Mouse (Mus musculus) forebrain, embryonic 13.5 days (tissue): ENCODE measurements around the gene Mto1. TPM values are rescaled to one million over a fixed set of nuclear protein-coding genes. Genes with fewer than 3 reads are reported as not detected.
"Not testable (repeated sequence)": the region's sequence is repeated elsewhere in the genome, so short reads cannot be mapped to it uniquely, and the experiment has no call there.

Experiments used
- ATAC-seq: fragments of 200-750 bp; cut with Nextera tagmentation; 2 replicates; pipeline ENCODE4 v1.8.0; 2017
- H3K27ac ChIP-seq: fragments of 300-500 bp; sonication (generic); 2 replicates; pipeline ENCODE4 v1.5.1; 2015; ENCODE audit warnings: inconsistent platforms, mild to moderate bottlenecking, moderate library complexity
- H3K27me3 ChIP-seq: fragments of 300-500 bp; sonication (generic); 2 replicates; pipeline ENCODE4 v1.6.1; 2015; ENCODE audit warnings: mild to moderate bottlenecking, inconsistent platforms
- H3K36me3 ChIP-seq: fragments of 300-500 bp; sonication (generic); 2 replicates; pipeline ENCODE4 v1.6.1; 2015; ENCODE audit warnings: mild to moderate bottlenecking, inconsistent platforms; ENCODE audit not compliant: poor library complexity, severe bottlenecking
- H3K4me1 ChIP-seq: fragments of 300-500 bp; sonication (generic); 2 replicates; pipeline ENCODE4 v1.6.1; 2015; ENCODE audit warnings: inconsistent platforms
- H3K4me2 ChIP-seq: fragments of 300-500 bp; sonication (generic); 2 replicates; pipeline ENCODE4 v1.6.1; 2015; ENCODE audit warnings: inconsistent platforms, mild to moderate bottlenecking, moderate library complexity
- H3K4me3 ChIP-seq: fragments of 300-500 bp; sonication (generic); 2 replicates; pipeline ENCODE4 v1.5.1; 2015; ENCODE audit warnings: mild to moderate bottlenecking, inconsistent platforms
- H3K9ac ChIP-seq: fragments of 300-500 bp; sonication (generic); 2 replicates; pipeline ENCODE4 v1.6.1; 2015; ENCODE audit warnings: mild to moderate bottlenecking, inconsistent platforms
- H3K9me3 ChIP-seq: fragments of 300-500 bp; sonication (generic); replicated peaks from 2 replicates; pipeline ENCODE4 v1.6.1; 2016; ENCODE audit warnings: inconsistent platforms
- WGBS: fragments of 180-500 bp; shearing (Covaris S2); methylation state at CpG from one replicate; pipeline ENCODE4 v1.1.7; 2015; 5-methylcytosine and 5-hydroxymethylcytosine counted together
- microRNA-seq: library from miRNA; unstranded; fragments of <30 nt; microRNA quantifications from one replicate; pipeline ENCODE4, GENCODE M21; 2016
- polyA plus RNA-seq: library from polyadenylated mRNA; unstranded; fragments of >200 nt; fragmentation: Nextera tagmentation; extraction: Ambion mirVana; gene quantifications from 2 replicates; pipeline ENCODE4 v1.2.1, GENCODE M21; 2015

Gene Mto1
- polyA plus RNA-seq, 1 experiment from 2014 or later = 26.1 TPM

DNA sequence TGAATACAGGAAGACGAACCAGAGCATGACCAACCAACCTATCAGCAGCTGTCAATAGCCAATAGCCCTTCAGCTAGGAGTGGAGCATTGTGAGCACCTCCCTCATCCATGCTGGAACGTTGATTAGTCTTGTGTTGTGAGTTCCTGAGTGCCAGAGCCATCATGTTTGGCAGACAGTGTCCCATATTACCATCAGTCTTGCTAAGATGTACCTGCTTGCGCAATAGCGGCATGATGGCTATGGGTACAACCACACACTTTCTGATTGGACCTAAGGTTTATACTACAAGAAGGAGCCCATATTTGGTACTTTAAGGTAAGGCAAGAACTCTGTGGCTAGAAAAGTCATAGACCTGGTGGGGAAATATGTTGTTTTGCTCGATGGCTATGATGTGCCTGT lies 63.7 kb downstream of the Mto1 start:
- Histone ChIP-seq H3K36me3 (0 out of 2 replicates have a peak, but pooled peaks cover 3% of the 10 kb centered on the region), H3K9ac (no peak overlapping the region), H3K4me1 (no peaks in the 10 kb centered on the region), H3K4me2 (no peak overlapping the region), H3K4me3 (no peak overlapping the region), H3K9me3 (peaks cover 5% of the 10 kb centered on the region; the same call in 1 of the 2 replicates), H3K27ac (no peak overlapping the region), H3K27me3 (no peaks in the 10 kb centered on the region)
- no peak for ATAC-seq
- WGBS = 95% methylated on average over 5 of the region's 5 CpGs

DNA sequence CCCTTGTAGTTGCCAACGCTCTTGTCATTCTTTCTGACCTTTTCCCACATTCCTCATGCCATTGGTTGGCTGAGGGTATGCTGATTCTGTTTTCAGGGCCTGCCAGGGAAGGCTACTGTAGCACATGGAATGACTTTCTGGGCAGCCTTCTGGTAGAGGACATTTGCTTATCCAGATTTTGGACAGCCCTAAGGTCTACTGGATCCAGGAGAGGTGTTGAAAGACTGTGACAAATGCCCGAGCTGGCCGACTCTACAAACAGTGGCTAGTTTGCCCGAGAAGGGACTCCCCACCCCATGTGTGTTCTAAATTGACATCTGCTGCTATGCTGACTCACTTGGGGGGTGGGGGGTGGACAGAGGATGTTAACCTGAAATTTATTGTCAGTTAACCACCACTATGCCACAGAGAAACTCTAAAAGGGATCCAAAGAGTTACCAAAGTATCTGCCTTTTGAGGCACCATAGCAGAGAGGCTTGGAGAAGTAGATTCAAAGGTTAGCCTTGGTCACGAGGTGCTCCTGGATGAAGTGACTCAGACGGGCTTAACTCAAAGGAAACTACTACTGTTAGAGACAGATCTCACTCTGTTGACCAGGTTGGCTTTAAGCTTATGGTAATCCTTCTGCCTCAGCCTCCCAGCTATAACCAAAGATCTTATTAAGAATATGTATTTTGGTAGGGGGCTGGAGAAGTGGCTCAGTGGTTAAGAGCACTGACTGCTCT lies 65.9 kb downstream of the Mto1 start:
- no peaks in the 10 kb centered on the region for H3K4me1 ChIP-seq
- no peak overlapping the region for H3K4me3 ChIP-seq
- H3K9me3 ChIP-seq = peaks cover 5% of the 10 kb centered on the region; the same call in 1 of the 2 replicates
- H3K9ac ChIP-seq = no peak overlapping the region
- no peak overlapping the region for H3K4me2 ChIP-seq
- H3K27ac ChIP-seq = no peak overlapping the region
- no peak for ATAC-seq
- no peaks in the 10 kb centered on the region for H3K27me3 ChIP-seq
- 88% methylated on average over 6 of the region's 6 CpGs for WGBS
- H3K36me3 ChIP-seq = 0 out of 2 replicates have a peak, but pooled peaks cover 3% of the 10 kb centered on the region

DNA sequence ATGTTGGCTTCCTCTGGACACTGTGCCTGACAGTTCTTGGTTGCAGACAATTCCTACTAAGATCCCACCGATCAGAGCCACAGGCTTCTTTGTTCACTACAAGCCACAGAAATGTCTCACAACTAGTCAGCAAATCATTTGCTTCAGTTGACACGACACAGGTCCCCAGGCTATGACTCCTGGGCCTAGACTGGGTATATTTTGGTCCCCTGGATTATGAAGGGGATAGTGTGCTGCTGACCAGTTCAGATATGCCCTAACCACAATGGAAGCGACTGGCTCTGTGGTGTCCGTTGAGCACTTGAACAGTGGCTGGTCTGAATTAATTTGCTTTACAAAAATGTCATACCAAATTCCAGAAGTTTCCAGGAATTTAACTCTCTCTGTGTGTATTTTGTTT lies 66.7 kb downstream of the Mto1 start:
- no peak for ATAC-seq
- WGBS = 78% methylated on average over 4 of the region's 4 CpGs
- no peak overlapping the region for H3K4me3 ChIP-seq
- H3K27me3 ChIP-seq = no peaks in the 10 kb centered on the region
- H3K4me1 ChIP-seq = peaks cover under 1% of the 10 kb centered on the region
- H3K9ac ChIP-seq = no peak overlapping the region
- 0 out of 2 replicates have a peak, but pooled peaks cover 3% of the 10 kb centered on the region for H3K36me3 ChIP-seq
- H3K9me3 ChIP-seq = peaks cover 5% of the 10 kb centered on the region; the same call in 1 of the 2 replicates
- no peak overlapping the region for H3K4me2 ChIP-seq
- H3K27ac ChIP-seq = no peak overlapping the region

DNA sequence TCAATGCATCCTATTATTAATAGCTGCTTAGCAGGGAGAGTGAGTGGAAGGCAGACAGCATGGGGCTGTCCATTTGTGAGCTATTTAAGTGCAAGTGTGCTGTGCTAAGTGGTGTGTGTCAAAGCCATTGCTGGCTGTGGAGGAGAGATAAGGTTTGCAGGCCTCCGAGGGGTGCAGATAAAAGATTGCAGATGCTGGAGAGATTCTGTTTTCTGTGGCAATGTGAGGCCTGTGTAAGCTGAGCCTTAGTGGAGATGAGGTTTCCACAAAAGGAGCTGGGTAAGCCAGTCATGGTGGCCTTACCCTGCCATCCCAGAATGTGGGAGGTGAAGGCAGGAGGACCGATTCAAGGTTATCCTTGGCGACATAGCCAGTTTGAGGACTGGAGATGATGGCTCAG lies 68.1 kb downstream of the Mto1 start:
- H3K4me2 ChIP-seq = no peak overlapping the region
- no peak overlapping the region for H3K9ac ChIP-seq
- no peaks in the 10 kb centered on the region for H3K27me3 ChIP-seq
- H3K4me3 ChIP-seq = no peak overlapping the region
- peaks cover 5% of the 10 kb centered on the region; the same call in 1 of the 2 replicates for H3K9me3 ChIP-seq
- peaks cover 13% of the 10 kb centered on the region for H3K4me1 ChIP-seq
- H3K36me3 ChIP-seq = 0 out of 2 replicates have a peak, but pooled peaks cover 3% of the 10 kb centered on the region
- no peak overlapping the region for H3K27ac ChIP-seq
- 69% methylated on average over 3 of the region's 3 CpGs for WGBS
- no peak for ATAC-seq

DNA sequence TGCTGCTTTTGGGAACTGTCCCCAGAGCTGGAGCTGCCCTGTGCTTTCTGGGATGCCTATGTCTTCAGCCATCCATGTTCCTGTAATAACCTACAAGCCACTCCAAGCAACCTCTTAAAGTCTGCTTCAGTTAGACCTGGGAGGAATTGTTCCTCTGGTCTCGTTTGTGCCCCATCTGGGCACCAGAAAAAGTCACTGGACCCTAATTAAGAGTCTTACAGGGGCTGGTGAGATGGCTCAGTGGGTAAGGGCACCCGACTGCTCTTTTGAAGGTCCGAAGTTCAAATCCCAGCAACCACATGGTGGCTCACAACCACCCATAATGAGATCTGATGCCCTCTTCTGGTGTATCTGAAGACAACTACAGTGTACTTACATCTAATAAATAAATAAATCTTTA lies 69.2 kb downstream of the Mto1 start:
- ATAC-seq, H3K4me2 ChIP-seq: not testable (repeated sequence)

DNA sequence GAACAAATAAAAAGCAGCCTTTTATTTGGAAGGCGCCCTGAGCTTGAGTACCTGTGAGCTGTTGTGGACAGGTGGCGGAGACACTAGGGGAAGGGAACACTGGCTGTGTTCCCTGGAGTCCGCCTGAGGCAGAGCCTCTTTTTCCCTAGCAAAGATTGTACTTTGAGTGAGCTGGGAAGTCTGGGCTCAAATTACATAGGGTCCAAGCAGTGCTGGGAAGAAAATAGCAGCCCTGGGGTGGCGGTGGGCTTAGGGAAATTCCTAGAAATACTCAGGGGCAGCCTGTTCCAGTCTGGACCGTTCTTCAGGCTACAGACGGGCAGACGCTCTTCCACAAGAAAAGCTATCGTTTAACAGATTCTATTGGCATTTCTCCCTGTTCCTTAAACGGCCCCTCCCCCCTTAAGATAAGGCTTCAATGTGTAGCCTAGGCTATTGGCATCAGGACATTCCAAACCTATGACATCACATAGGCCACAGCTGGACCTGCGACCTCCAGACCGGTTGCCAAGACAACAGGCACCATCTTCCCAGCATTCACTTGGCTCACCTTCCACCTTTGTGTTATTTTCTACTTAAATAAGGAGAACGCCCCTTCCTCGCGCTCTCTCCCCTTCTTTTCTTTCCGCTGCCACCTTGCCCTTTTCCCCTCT lies 72.2 kb downstream of the Mto1 start:
- WGBS = 2% methylated on average over 15 of the region's 15 CpGs
- peak; percentile 81 for ATAC-seq
- peaks cover 20% of the 10 kb centered on the region for H3K4me1 ChIP-seq
- 0 out of 2 replicates have a peak, but pooled peaks cover 2% of the 10 kb centered on the region for H3K36me3 ChIP-seq
- H3K9me3 ChIP-seq = no peaks in the 10 kb centered on the region
- H3K27me3 ChIP-seq = no peaks in the 10 kb centered on the region
- peak overlapping the region; percentile 73 for H3K9ac ChIP-seq
- peak overlapping the region; percentile 75 for H3K4me2 ChIP-seq
- H3K4me3 ChIP-seq = peak overlapping the region; percentile 52
- peak overlapping the region; percentile 81 for H3K27ac ChIP-seq

More for the DNA sequence above, 69.2 kb downstream of the Mto1 start:
- H3K9ac ChIP-seq, H3K36me3 ChIP-seq, H3K27me3 ChIP-seq, H3K27ac ChIP-seq, H3K4me3 ChIP-seq, H3K9me3 ChIP-seq: not testable (repeated sequence)
- WGBS = 61% methylated on average over 3 of the region's 3 CpGs
- H3K4me1 ChIP-seq = peaks cover 20% of the 10 kb centered on the region

DNA sequence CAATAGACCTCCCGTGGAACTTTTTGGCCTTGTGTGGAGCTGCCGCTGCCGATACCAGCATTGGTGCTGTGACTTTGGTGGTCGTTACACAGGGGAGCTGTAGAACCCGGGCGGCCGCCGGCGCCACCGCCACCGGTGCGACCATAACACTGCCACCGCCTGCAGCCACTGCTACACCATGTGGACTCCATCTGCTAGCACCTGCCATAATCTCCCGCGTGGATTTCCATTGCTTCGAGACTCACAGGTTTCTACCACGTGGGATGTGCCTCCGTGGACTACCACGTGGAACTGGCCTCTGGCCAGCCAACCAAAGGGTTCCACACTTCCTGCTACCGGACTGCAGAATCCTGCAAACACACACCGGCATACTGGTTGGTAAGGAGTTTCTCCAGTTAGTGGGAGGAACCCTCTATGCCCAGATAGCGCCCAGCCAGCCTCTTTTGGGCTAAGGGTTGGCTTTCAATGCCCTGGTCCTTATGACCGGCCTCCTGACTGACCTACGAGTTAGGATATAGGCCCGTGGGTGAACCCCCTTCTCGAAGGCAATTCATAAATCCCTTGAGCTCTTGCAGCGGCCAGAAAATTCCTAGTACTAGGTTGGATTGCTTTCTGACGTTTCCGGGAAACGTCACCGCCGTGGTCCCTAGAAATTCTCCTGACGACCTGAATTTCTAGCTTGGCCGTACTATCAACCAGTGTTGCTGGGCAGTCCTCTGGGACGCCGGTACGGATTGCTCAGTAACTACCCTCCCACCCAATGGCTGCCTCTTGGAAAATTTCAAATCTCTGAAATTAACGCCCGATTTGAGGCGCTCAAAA lies 73.0 kb downstream of the Mto1 start:
- peak overlapping the region; percentile 75 for H3K4me2 ChIP-seq
- ATAC-seq = peak; percentile 73
- H3K4me1 ChIP-seq = peaks cover 20% of the 10 kb centered on the region
- H3K9ac ChIP-seq = peak overlapping the region; percentile 73
- no peaks in the 10 kb centered on the region for H3K27me3 ChIP-seq
- H3K36me3 ChIP-seq = peaks cover 8% of the 10 kb centered on the region; the same call in 1 of the 2 replicates
- peak overlapping the region; percentile 52 for H3K4me3 ChIP-seq
- no peaks in the 10 kb centered on the region for H3K9me3 ChIP-seq
- 1% methylated on average over 40 of the region's 40 CpGs for WGBS
- peak overlapping the region; percentile 81 for H3K27ac ChIP-seq

DNA sequence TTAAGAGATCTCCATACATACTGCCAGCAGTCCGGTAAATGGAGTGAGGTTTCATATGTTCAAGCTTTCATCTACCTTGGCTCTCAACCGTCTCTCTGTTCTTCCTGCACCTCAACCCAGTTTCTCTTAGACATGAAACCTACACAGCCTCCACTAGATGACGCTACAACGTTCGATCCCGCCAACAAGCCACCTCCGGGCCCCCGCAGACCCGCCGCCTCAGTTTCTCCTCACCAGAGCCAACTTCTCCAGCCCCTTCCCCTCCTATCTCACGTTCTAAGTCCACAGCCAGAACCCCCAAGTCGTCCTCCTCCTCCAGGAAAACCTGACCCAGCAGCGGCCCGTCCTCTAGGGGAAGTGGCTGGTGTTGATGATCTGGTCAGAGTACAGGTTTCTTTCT lies 73.7 kb downstream of the Mto1 start:
- WGBS = 26% methylated on average over 14 of the region's 14 CpGs
- Histone ChIP-seq H3K4me1 (peaks cover 20% of the 10 kb centered on the region), H3K36me3 (peaks cover 8% of the 10 kb centered on the region; the same call in 1 of the 2 replicates), H3K4me2 (peak overlapping the region; percentile 75), H3K27ac (peak overlapping the region; percentile 81; the same call in 1 of the 2 replicates), H3K27me3 (no peaks in the 10 kb centered on the region), H3K4me3 (peak overlapping the region; percentile 52), H3K9me3 (no peaks in the 10 kb centered on the region), H3K9ac (peak overlapping the region; percentile 73)
- ATAC-seq = peak; percentile 11

Small RNA genes lying within 50 kb of the gene (microRNA-seq; reads per million reads assigned to microRNA genes)
- gene Gm26377 = not detected

Other genes starting within 250 kb of the Mto1 start
- gene Gsta1, start 217.6 kb upstream of the Mto1 start, polyA plus RNA-seq = not detected in 2 replicates
- not detected in 2 replicates for gene Gm3776, start 191.1 kb upstream of the Mto1 start, polyA plus RNA-seq
- gene Gm10639, start 158.3 kb upstream of the Mto1 start, polyA plus RNA-seq = not detected in 2 replicates
- gene Omt2a, start 133.4 kb upstream of the Mto1 start, polyA plus RNA-seq = not detected in 2 replicates
- not detected in 2 replicates for gene Omt2b, start 120.6 kb upstream of the Mto1 start, polyA plus RNA-seq
- not detected in 2 replicates for gene Gsta2, start 92.4 kb upstream of the Mto1 start, polyA plus RNA-seq
- gene Dppa5a, start 80.0 kb upstream of the Mto1 start, polyA plus RNA-seq = 1.1 and 1.2 TPM in 2 replicates
- gene Ooep, start 69.5 kb upstream of the Mto1 start, polyA plus RNA-seq = 6.1 and 6.3 TPM in 2 replicates
- 0.15 and 0.19 TPM in 2 replicates for gene Ddx43, start 52.4 kb upstream of the Mto1 start, polyA plus RNA-seq
- 0.47 and 0.62 TPM in 2 replicates for gene Cgas, start 5.0 kb upstream of the Mto1 start, polyA plus RNA-seq
- 0.65 and 0.97 TPM in 2 replicates for gene Gm17324, start 578 bp downstream of the Mto1 start, polyA plus RNA-seq
- 4,108 and 4,123 TPM in 2 replicates for gene Eef1a1, start 40.9 kb downstream of the Mto1 start, polyA plus RNA-seq
- 15.3 and 15.8 TPM in 2 replicates for gene Slc17a5, start 139.8 kb downstream of the Mto1 start, polyA plus RNA-seq
- 1.6 and 2.1 TPM in 2 replicates for gene Cd109, start 167.3 kb downstream of the Mto1 start, polyA plus RNA-seq